In the genomic region with DNA sequence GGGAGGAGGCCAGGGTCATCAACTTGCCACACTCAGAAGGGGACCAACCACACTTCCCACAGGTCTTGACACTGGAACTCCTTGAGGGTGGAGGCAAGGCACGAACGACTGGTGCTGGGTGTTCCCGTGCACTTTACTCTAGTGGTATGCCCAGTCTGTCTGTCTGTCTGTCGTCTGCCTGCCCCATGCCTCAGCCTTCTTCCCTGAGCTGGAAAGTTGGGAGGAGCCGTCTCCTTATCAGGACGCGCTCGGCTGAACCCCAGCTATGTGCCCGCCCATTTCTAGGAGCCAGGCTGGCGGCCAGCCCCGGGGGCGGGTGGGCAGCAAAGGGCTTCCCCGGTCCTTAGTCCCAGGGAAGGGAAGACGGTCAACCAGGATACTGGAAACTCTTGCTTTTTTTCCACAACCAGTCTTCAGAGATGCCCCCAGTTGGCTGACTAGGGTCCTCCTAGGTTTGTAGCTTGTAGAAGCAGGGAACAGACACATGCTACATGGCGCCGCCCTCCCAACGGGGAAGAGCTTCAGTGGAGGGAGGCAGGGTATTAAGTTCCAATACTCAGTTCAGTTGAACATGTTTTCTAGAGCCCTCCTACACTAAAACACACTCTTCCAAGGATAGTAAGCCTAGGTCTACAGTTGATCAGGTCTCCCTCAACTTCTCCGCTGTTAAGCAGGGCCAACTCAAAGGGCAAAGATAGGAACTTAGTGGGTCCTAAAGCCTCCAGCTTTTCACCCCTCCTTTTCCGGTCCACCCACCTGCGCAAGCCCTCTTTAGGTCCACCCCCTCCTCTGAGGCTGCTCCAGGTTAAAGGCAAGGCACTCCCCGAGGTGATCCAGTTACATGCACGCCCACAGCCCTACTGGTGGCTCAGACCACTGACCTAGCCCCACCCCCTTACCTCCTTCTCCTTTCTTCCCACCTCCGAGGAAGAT, we compare ENCODE assay signal across 8 mouse cellular contexts. TPM values are rescaled to one million over a fixed set of nuclear protein-coding genes. Genes with fewer than 3 reads are reported as not detected.
DNase-seq lines count a peak whose midpoint lies in the region; ATAC-seq and TF ChIP-seq lines count a peak whose summit lies in the region.

No protein-coding gene starts in this region.

- peaks cover 4% of the 10 kb centered on the region for H3K79me3 ChIP-seq in C2C12 (ENCODE audit: low read depth)

- ATAC-seq in forebrain, postnatal 0 days, result no peak
- ATAC-seq in liver, embryonic 15.5 days (ENCODE audit: insufficient read depth), result peak; percentile 47

- DNase-seq in adrenal gland, postnatal 25 days, result peak; percentile 65
- peak; percentile 10 for DNase-seq in forebrain, postnatal 0 days
- peak; percentile 25 for DNase-seq in induced T-regulatory cell, adult 2 months (ENCODE audit: low read depth)
- DNase-seq in ovary, postnatal 14 days (ENCODE audit: low spot score), result peak; percentile 58
- no peak for DNase-seq in cerebellum, adult 9-10 months
- no peak for DNase-seq in left cerebral cortex, adult 8-10 months (ENCODE audit: low spot score in 2 of 2)

- H3K79me2 ChIP-seq in C2C12 (ENCODE audit: control insufficient read depth, insufficient read depth), result peaks cover 74% of the 10 kb centered on the region

- H3K4me3 ChIP-seq in C2C12 (ENCODE audit: insufficient read depth, poor library complexity, severe bottlenecking), result no peak overlapping the region
- H3K4me3 ChIP-seq in forebrain, postnatal 0 days (ENCODE audit: low read depth, low read length), result 0 out of 2 replicates have a peak overlapping the region, but pooled peaks have one; percentile 16
- H3K4me3 ChIP-seq in liver, embryonic 15.5 days (replicated peaks), result peak overlapping the region; percentile 62

- no peaks in the 10 kb centered on the region for H3K36me3 ChIP-seq in C2C12 (ENCODE audit: control insufficient read depth, insufficient read depth)
- H3K36me3 ChIP-seq in forebrain, postnatal 0 days (ENCODE audit: insufficient read depth), result no peaks in the 10 kb centered on the region
- no peaks in the 10 kb centered on the region for H3K36me3 ChIP-seq in liver, embryonic 15.5 days (replicated peaks)

- H3K9ac ChIP-seq in forebrain, postnatal 0 days, result no peak overlapping the region
- H3K9ac ChIP-seq in liver, embryonic 15.5 days, result peak overlapping the region; percentile 55

- H3K27ac ChIP-seq in forebrain, postnatal 0 days (ENCODE audit: low read depth, low read length), result no peak overlapping the region
- H3K27ac ChIP-seq in liver, embryonic 15.5 days (replicated peaks), result peak overlapping the region; percentile 86

- WGBS in forebrain, postnatal 0 days, result 10% methylated on average over 23 of the region's 23 CpGs
- 4% methylated on average over 23 of the region's 23 CpGs for WGBS in liver, embryonic 15.5 days (ENCODE audit: insufficient replicate concordance)

- peak overlapping the region; percentile 59 for H3ac ChIP-seq in C2C12 (ENCODE audit: control insufficient read depth, insufficient read length, low read depth)

- no peak for TF ChIP-seq CTCF in C2C12 (IDR thresholded peaks at IDR 0.05; ENCODE audit: control insufficient read depth, insufficient read depth, insufficient read length)
- no peak for TF ChIP-seq CTCF in forebrain, postnatal 0 days (IDR thresholded peaks at IDR 0.05; ENCODE audit: low read depth)

- no peaks in the 10 kb centered on the region for H3K27me3 ChIP-seq in C2C12 (ENCODE audit: control insufficient read depth, insufficient read depth, insufficient read length)
- peaks cover 45% of the 10 kb centered on the region for H3K27me3 ChIP-seq in forebrain, postnatal 0 days (ENCODE audit: insufficient read depth, low read length)
- H3K27me3 ChIP-seq in liver, embryonic 15.5 days, result peaks cover 65% of the 10 kb centered on the region

- H3K4me2 ChIP-seq in forebrain, postnatal 0 days (ENCODE audit: low read depth), result peak overlapping the region; percentile 74
- H3K4me2 ChIP-seq in liver, embryonic 15.5 days, result peak overlapping the region; percentile 97

- peaks cover 17% of the 10 kb centered on the region for H3K4me1 ChIP-seq in forebrain, postnatal 0 days (ENCODE audit: insufficient read depth)
- H3K4me1 ChIP-seq in liver, embryonic 15.5 days (replicated peaks), result peaks cover 86% of the 10 kb centered on the region

- no peaks in the 10 kb centered on the region for H3K9me3 ChIP-seq in forebrain, postnatal 0 days (ENCODE audit: low read length)
- H3K9me3 ChIP-seq in liver, embryonic 15.5 days (replicated peaks), result no peaks in the 10 kb centered on the region

TF ChIP-seq in C2C12, 6 proteins besides CTCF, POLR2A, EP300 and RAD21:
- TF ChIP-seq MYOD1 (IDR thresholded peaks at IDR 0.05; ENCODE audit: control insufficient read depth, insufficient read length, low read depth), result no peak
- TF ChIP-seq USF1 (IDR thresholded peaks at IDR 0.05; ENCODE audit: low read depth), result no peak
- no peak for TF ChIP-seq FOSL1 (IDR thresholded peaks at IDR 0.05; ENCODE audit: insufficient read depth, low read length, poor library complexity, severe bottlenecking)
- no peak for TF ChIP-seq MAX (IDR thresholded peaks at IDR 0.05)
- no peak for TF ChIP-seq MYOG (IDR thresholded peaks at IDR 0.05; ENCODE audit: control insufficient read depth, extremely low read depth, insufficient read length)
- TF ChIP-seq CEBPB (IDR thresholded peaks at IDR 0.05; ENCODE audit: low read depth), result no peak

RNA-seq across cellular contexts. Expression of a gene that starts 3.7 kb away (rescaled TPM):
- 15.4 TPM for polyA plus RNA-seq in C2C12 (2012; fragmentation: generic; extraction: Trizol)
- total RNA-seq in adrenal gland, postnatal 25 days (2021), result 12.9 and 13.6 TPM in 2 replicates
- 4.5 and 7.5 TPM in 2 replicates for total RNA-seq in forebrain, postnatal 0 days (2014; rRNA removed)
- 1.4 and 1.5 TPM in 2 replicates for polyA plus RNA-seq in forebrain, postnatal 0 days (2015; fragmentation: Nextera tagmentation; extraction: Ambion mirVana)
- polyA plus RNA-seq in liver, embryonic 15.5 days (2015; fragmentation: Nextera tagmentation; extraction: Ambion mirVana), result 2.3 and 2.9 TPM in 2 replicates
- 1 to 10 TPM; 1.9 to 2.8 (median 2.1) TPM for total RNA-seq in left cerebral cortex, adult 8-10 months (2022)

Comparison
In these comparisons a context has a peak if more than half of its experiments do, and no peak if none do; other contexts are left out.
1. DNase-seq: peak in adrenal gland, postnatal 25 days (single experiment), forebrain, postnatal 0 days (single experiment), induced T-regulatory cell, adult 2 months (single experiment) and ovary, postnatal 14 days (single experiment); none in cerebellum, adult 9-10 months (single experiment) and left cerebral cortex, adult 8-10 months (0 of 2).